Mouse (Mus musculus) T-helper 17 cell (primary cell): ENCODE data around the gene Arhgef7.
"Not testable (repeated sequence)": the region's sequence is repeated elsewhere in the genome, so short reads cannot be mapped to it uniquely, and the experiment has no call there.

Experiments
- in situ Hi-C, 2 experiments: fragments of 300-600 bp; cut with MboI, MseI; formaldehyde crosslinking; loops; 1 replicate in 1 of 2; 2 replicates in 1 of 2; pipeline ENCODE4 v1.15.1; 2025; ENCODE audit warnings: high pct_unique_total_duplicates in 2 of 2

The Arhgef7 gene

DNA sequence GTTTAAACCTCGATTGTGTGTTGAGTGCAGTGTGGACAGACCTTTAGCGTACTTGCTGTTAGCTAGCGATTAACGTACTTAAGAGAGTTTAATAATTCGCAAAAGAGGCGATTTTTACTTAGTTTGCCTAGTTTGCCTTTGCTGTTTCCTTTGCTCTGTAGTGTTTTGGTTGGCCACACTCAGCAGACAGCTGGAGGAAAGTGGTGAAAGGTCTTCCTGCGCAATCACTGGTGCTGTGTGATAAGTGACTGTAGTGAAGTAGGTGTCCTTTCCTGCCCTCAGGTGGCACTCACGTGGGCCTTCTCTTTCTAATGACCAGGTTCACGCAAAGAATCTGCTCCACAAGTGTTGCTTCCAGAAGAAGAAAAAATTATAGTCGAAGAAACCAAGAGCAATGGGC is 103.7 kb downstream of the Arhgef7 start:
- in situ Hi-C loops = loop anchor here in 1 of 2 experiments (10.0 kb wide), 1 partner anchor 906 kb away; no protein-coding TSS in a partner anchor

DNA sequence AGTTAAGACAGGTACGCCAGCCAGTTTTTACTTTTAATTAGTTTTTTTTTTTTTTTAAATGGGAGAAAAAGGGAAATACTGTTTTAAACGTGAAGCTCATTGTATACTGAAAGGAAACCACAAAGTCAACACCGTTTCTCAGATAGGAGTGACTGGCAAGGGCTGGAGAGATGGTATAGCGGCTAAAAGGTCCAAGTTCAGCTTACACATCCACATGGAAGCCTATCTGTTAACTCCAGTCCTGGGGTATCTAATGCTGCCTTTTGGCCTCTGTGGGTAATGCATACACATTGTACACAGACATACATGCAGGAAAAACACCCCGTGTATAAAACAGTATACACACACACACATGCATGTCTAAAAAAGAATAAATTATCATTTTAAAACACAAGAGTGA is 104.4 kb downstream of the Arhgef7 start:
- in situ Hi-C loops = loop anchor here in 1 of 2 experiments (10.0 kb wide), 1 partner anchor 907 kb away; no protein-coding TSS in a partner anchor

- in situ Hi-C loops = loop anchor here in 1 of 2 experiments (10.0 kb wide), 1 partner anchor 908 kb away; no protein-coding TSS in a partner anchor
These were observed 105.6 kb downstream of the Arhgef7 start for GRCm38 (mm10) chr8:11833157-11833556.

GRCm38 (mm10) chr8:11834200-11834599 is 106.7 kb downstream of the Arhgef7 start:
- in situ Hi-C loops = loop anchor here in 1 of 2 experiments (10.0 kb wide), 1 partner anchor 909 kb away; no protein-coding TSS in a partner anchor

GRCm38 (mm10) chr8:11834691-11835090 is 107.2 kb downstream of the Arhgef7 start:
- in situ Hi-C loops = loop anchor here in 1 of 2 experiments (10.0 kb wide), 1 partner anchor 910 kb away; no protein-coding TSS in a partner anchor

GRCm38 (mm10) chr8:11840174-11840573 is 112.7 kb downstream of the Arhgef7 start, which contains the start of gene Tex29:
TSS of gene Tex29 (plus strand) at chr8:11840474.
- in situ Hi-C loops = no loop called here

GRCm38 (mm10) chr8:11841571-11841970 is 114.0 kb downstream of the Arhgef7 start:
- in situ Hi-C loops = no loop called here

DNA sequence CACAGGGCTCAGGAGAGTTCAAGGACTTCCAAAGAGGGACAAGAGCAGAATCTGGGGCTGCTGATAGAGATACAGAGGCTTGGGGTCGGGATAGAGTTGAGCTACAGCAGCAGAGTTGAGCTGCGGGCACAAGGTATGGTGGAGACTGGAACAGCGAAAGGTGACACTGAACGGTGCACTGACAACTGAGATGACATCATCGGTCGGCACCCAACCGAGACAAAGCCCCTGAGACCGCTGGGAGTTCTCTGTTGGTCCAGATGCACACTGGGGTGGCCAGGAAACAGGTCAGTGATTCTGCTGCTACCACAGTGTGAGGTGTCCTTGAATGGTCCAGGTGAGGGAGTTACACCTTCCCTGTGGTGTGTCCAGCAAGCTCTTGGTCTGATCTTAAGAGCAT is 115.2 kb downstream of the Arhgef7 start:
- in situ Hi-C loops = no loop called here

DNA sequence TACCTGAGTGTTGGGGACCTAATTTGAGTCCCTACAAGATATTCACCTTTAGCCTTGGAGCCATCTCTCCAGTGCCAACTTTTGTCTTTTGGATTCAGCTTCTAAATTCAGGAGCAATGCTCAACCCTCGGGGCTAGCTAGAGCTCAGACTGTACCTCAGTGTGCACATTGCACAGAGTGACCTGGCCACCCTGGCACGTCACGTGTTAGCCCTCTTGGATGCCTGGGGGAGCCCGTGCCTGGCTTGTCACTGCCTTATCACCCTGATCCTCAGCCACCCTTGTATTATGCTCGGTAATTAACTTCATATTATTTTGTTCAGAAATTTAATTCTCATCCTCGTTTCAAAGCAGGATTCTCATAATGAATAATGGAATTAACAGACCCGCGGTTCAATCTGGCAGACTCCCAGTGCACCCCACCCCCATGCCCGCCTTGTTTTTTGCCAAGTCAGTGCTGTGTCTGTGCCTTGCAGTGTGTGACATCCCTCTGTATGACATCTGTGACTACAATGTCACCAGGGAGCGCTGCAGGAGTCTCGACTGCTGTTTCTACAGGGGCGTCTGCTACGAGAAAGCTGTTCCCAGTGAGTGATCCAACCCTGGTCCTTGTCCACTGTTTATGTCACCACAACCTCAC is 116.3 kb downstream of the Arhgef7 start:
- in situ Hi-C loops = no loop called here

DNA sequence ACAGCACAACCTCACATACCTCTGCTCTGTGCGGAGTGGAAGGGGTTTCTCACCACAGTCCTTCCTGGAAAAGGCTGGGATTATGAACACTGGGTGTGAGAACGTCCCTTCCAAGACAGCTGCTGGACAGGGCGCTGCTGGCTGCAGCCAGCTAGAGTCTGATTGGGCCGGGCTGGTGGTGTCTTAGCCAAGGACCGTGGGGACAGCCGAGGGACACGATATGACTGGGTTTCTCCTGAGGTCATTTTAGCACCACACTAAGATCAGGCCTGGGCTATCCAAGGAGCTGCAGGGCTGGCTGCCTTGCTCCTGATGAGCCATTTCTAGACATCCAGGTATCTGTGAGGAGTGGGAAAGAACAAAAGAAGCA is 116.8 kb downstream of the Arhgef7 start:
- in situ Hi-C loops = no loop called here

DNA sequence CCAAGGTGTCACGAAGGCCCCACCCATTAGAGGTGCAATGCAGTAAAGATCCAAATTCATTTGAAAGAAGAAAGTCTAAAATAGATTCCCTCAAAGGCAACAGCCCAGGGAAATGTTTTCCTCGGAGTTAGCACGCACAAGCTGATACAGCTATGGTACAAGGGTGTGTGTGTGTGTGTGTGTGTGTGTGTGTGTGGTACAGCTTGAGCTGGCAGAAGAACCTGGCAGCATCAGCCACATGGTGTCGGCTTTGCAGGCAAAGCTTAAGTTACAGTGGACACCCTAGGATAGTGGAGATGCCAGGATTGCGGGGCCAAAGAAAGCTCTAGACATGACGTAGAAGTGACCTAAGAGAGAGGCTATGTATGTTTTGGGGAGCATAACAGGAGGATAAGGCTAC is 119.3 kb downstream of the Arhgef7 start:
- in situ Hi-C loops = no loop called here

DNA sequence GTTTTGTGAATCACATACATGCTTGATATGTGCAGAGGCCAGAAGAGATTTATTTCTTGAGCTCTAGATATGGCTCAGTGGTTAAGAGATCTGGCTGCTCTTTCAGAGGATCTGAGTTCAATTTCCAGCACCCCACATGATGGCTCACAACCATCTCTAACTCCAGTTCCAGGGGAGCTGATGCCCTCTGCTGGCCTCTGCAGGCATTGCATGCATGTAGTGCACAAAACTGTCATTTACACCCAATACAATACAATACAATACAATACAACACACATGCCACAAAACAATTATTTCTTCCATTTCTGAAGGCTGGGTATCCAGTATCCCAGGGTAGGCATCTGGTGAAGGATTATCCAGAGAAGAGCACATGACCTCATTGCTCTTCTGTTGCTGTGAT is 140.3 kb downstream of the Arhgef7 start:
- in situ Hi-C loops = loop anchor here in 1 of 2 experiments (10.0 kb wide), 1 partner anchor 1947 kb away; no protein-coding TSS in a partner anchor

DNA sequence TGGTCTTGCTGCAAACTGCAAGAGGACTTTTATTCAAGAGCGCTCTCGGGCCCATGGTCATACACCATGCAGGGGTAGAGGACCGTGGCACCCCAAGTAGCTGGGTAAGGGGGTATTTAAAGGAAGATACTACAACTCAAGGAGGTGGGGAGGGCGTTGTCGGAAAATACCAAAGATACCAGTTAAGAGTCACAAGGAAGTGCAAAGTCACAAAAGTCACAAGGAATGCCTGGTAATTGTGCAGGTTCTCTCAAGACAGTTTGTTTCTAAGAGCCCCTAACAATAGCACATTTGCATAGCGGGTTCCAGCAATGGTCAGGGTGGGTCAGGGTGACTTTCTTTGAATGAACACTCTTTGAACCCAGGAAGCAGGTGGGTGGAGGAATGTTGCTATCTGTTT is 146.7 kb downstream of the Arhgef7 start:
- in situ Hi-C loops = not testable (repeated sequence)

GRCm38 (mm10) chr8:11884646-11885045 is 157.1 kb downstream of the Arhgef7 start:
- in situ Hi-C loops = no loop called here
